Mouse (Mus musculus) frontal cortex, postnatal 14 days (tissue): ENCODE results near the gene Ppp1r15a.
"Not testable (repeated sequence)": the region's sequence is repeated elsewhere in the genome, so short reads cannot be mapped to it uniquely, and the experiment has no call there.

ENCODE experiments used
- DNase-seq, 2 experiments: peaks; one replicate each; pipeline ENCODE4 v3.0.0; 2022; ENCODE audit warnings: low spot score in 2 of 2

Ppp1r15a gene

DNA sequence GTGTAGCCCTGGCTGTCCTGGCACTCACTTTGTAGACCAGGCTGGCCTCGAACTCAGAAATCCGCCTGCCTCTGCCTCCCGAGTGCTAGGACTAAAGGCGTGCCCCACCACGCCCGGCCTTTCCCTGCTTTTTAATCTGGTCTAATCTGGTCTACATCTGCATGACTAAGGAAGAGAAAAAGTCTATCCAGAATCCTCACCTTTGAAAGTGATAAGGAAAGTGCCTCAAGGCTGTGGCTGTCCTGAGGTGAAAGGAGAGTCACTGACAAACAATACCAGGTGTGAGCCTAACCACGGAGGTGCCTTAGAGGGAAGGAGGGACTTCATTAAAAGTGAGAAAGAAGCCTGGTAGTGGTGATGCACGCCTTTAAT lies 25.4 kb upstream of the Ppp1r15a start:
- DNase-seq: no peak

DNA sequence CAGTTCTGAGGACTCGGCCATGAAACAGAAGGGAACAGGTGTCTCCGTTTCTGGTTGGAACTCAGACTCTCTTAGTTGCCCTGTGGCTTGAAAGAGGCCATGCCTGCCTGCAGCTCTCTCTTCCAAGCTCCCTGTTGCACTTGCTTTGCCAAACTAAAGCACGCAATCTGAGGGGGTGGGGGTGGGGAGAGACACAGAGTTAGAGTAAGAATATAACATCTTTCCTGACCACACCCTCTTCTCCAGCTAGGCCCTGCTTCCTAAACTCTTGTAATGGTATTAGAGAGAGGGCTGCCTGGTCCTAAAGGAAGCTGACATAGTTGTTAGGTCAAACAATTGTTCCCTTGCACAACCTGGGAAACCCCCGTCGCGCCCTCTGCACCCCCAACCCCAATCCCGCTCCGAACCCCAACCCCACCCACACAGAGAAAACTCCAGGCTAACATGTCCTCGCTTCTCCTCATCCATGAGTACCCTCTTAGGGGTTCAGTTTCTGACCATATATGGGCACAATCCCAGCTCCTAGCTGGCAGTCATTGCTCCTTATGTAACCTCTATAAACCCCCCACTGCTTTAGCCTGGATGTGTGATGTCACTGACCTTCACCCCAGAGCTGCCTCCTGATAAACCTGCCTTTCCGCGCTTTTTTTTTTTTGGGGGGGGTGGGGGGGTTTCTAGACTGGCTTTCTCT lies 24.9 kb upstream of the Ppp1r15a start:
- DNase-seq: no peak

GRCm38 (mm10) chr7:45549641-45550436 lies 23.8 kb upstream of the Ppp1r15a start:
- DNase-seq: no peak

DNA sequence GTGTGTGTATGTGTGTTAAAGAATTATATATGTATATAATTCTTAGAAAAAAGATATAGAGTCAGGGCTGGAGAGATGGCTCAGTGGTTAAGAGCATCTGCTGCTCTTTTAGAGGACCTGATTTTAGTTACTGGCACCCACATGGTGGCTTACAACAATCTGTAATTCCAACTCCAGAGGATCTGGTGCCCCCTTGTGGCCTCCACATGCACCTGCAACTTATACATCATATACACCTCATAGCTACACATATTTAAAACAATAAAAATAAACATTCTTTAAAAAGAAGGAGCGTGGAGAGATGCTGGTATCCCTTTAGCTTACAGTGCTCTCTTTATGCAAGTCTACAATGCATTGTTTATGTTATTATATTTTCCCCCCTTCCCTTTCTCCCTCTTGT lies 18.5 kb upstream of the Ppp1r15a start:
- DNase-seq: no peak

DNA sequence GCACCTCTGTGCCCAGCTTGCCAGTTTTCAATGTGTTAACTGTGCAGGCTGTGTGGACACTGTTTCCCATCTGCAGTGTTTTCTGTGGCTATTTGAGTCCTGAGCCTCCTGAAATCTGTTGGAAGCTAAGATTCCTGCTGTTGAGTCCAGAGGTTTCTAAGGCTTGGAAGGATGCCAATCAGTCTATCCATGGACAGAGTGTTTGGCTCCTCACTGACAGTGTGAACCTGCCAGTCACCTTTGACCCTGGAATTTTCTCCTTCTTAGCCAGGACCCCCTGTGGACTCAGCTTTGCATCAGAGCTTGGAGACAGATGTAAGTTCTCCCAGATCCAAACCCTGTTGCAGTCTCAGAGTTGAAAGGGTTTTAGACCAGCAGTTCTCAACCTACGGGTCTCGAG lies 14.1 kb upstream of the Ppp1r15a start:
- DNase-seq: no peak

- DNase-seq: no peak
These were observed 13.0 kb upstream of the Ppp1r15a start for GRCm38 (mm10) chr7:45539095-45539494.

- DNase-seq: peak in 1 of 2 experiments; percentile 29
These were observed 12.3 kb upstream of the Ppp1r15a start for GRCm38 (mm10) chr7:45538163-45539041.

GRCm38 (mm10) chr7:45537602-45538001 lies 11.5 kb upstream of the Ppp1r15a start:
- no peak for DNase-seq

GRCm38 (mm10) chr7:45535676-45536075 lies 9.6 kb upstream of the Ppp1r15a start:
- DNase-seq: no peak

- no peak for DNase-seq
These were observed 4.6 kb upstream of the Ppp1r15a start for GRCm38 (mm10) chr7:45530643-45531042.

DNA sequence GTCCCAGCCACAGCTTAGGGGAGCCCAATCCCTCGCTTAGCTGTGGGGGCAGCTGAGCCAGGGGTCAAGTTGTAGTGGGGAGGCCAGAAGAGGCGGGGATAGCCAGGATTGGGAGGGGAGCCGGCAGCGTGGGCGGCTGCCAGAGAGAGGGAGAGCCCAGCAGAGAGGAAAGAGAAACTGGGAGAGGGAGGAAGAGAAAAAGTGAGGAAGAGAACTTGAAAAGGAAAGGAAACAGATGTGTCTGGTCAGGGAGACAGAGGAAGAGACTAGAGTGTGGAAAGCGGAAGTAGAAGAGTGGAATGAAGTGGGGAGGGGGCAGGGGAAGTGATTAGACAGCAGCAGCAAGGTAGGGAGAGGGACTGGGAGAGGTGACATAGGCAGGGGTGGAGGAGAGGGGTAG lies 3.4 kb upstream of the Ppp1r15a start:
- no peak for DNase-seq

DNA sequence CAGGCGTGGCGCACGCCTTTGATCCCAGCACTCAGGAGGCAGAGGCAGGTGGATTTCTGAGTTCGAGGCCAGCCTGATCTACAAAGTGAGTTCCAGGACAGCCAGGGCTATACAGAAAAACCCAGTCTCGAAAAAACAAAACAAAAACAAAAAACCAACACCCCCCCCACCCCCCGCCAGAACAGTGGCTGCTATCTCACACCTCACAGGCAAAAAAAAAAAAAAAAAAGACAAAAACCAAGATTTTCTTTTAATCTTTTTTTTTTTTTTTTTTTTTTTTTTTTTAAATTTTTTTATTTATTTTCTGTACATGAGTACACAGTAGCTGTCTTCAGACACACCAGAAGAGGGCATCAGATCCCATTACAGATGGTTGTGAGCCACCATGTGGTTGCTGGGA lies 1.1 kb upstream of the Ppp1r15a start:
- DNase-seq: not testable (repeated sequence)

DNA sequence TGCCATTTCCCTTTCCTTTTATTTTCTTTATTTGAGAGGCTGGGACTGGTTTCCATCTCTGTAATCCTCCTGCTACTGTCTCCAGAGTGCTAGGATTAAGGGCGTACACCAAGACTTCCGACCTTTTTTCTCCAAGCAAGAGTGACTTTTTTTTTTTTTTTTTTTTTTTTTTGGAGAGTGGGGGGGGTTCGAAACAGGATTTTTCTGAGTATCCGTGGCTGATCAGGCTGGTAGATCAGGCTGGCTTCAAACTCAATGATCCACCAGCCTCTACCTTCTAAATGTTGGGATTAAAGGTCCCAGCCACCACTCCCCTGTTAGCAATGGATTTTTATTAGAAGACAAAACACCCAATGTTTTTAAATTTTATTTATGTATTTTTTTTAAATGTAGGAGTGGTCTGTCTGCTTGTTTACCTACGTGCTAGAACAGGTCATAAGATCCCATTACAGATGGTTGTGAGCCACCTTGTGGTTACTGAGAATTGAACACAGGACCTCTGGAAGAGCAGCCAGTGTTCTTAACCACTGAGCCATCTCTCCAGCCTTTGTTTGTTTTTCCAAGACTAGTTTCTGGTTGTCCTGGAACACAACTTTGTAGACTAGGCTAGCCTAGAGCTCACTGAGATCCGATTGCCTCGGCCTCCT lies 529 bp upstream of the Ppp1r15a start:
- no peak for DNase-seq

DNA sequence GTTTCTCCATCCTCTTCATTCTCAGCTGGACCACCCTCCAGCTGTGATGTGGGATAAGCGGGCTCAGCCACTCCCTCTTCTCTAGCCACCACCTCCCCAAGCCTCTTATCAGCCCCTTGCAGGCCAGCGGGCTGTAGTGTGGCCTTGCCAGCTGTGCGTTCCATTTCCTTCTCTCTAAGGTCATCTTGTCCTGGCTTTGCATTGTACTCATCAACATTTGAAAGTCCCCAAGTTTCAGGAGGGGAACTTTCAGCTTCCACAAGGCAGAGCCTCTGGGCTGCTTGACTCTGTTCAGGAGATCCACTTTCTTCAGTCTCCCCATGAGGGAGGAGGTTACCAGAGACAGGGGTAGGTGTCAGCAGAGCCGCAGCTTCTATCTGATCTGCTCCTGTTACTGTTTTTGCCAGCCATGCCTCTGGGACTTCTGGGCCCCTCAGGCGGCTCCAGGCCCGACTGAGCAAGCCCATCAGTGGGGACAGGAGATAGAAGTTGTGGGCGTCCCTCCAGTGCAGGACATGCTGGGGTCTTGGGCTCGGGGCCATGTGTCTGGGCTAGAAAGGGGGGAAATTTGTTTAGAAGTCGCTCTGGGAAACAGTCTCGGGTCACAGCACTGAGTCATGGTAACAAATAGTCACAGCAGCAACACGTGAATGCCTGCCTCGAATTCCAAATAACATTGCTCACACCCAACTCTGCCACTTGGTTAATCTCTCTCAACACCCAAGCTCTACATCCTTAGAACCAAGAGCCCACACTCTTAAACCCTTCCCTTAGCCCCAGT lies 1.0 kb downstream of the Ppp1r15a start:
- no peak for DNase-seq

GRCm38 (mm10) chr7:45523678-45524170 lies 2.3 kb downstream of the Ppp1r15a start:
- no peak for DNase-seq

- no peak for DNase-seq
These were observed 3.0 kb downstream of the Ppp1r15a start for GRCm38 (mm10) chr7:45522957-45523676.

DNA sequence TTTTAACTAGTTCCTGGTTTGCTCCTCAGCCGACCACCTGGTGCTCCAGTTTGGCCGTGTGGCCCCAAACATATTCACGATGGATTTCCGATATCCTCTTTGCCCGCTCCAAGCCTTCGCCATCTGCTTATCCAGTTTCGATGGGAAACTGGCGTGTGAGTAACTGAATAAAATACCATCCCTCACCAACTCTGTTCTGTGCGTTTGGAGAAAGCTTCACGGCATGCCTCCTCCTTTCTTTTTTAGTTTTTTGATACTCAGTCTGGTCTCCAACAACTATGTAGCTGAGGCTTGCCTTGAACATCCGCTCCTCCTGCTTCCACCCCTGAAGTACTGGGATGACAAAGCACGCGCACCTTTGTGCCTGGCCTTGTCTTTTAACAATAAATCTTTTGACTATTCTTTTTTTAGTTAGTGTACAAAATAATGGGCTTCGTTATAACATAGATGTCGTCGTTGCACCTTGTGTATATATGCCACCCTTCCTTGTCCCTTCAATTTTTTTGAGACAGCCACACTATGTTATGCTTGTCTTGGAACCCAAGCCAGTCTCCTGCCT lies 3.8 kb downstream of the Ppp1r15a start:
- no peak for DNase-seq

DNA sequence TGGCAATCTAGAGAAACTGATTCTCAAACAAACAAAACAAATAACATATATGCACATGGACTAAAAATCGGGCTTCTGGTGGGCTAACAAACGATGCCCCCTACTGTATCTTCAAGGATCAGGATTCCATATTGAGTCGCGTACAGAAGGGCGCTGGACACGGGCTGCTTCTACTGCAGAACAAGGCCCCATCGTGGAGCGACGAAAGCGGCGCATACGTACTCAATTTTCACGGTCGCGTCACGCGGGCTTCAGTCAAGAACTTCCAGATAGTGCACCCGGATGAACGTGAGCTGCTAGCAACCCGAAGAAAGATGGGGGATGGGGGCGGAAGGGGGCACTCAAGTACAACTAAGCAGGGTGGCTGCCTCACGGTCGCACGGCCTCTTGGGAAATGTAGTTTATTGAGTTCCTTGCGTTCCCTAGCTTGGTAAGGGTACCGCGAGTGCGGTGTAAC lies 4.3 kb downstream of the Ppp1r15a start:
- peak; percentile 88 to 90 for DNase-seq

- no peak for DNase-seq
These were observed 5.5 kb downstream of the Ppp1r15a start for GRCm38 (mm10) chr7:45520605-45521004.
